Mouse (Mus musculus) hindbrain, embryonic 13.5 days (tissue): ENCODE measurements around the gene Spint5. TPM values are rescaled to one million over a fixed set of nuclear protein-coding genes. Genes with fewer than 3 reads are reported as not detected.

Experiments used
- ATAC-seq: fragments of 200-750 bp; cut with Nextera tagmentation; 2 replicates; pipeline ENCODE4 v1.8.0; 2017; ENCODE audit warnings: moderate TSS enrichment; ENCODE audit not compliant: low FRiP score
- H3K27ac ChIP-seq: fragments of 300-500 bp; sonication (generic); 2 replicates; pipeline ENCODE4 v1.5.1; 2015; ENCODE audit warnings: inconsistent platforms, mild to moderate bottlenecking, moderate library complexity
- H3K27me3 ChIP-seq: fragments of 300-500 bp; sonication (generic); 2 replicates; pipeline ENCODE4 v1.6.1; 2015; ENCODE audit warnings: mild to moderate bottlenecking, inconsistent platforms
- H3K36me3 ChIP-seq: fragments of 300-500 bp; sonication (generic); 2 replicates; pipeline ENCODE4 v1.6.1; 2015; ENCODE audit warnings: mild to moderate bottlenecking, inconsistent platforms
- H3K4me1 ChIP-seq: fragments of 300-500 bp; sonication (generic); replicated peaks from 2 replicates; pipeline ENCODE4 v1.6.1; 2015; ENCODE audit warnings: inconsistent platforms
- H3K4me2 ChIP-seq: fragments of 300-500 bp; sonication (generic); 2 replicates; pipeline ENCODE4 v1.6.1; 2015; ENCODE audit warnings: inconsistent platforms, mild to moderate bottlenecking, moderate library complexity
- H3K4me3 ChIP-seq: fragments of 300-500 bp; sonication (generic); 2 replicates; pipeline ENCODE4 v1.5.1; 2015; ENCODE audit warnings: mild to moderate bottlenecking, inconsistent platforms
- H3K9ac ChIP-seq: fragments of 300-500 bp; sonication (generic); 2 replicates; pipeline ENCODE4 v1.6.1; 2015; ENCODE audit warnings: mild to moderate bottlenecking, inconsistent platforms
- H3K9me3 ChIP-seq: fragments of 300-500 bp; sonication (generic); 2 replicates; pipeline ENCODE4 v1.6.1; 2016; ENCODE audit warnings: inconsistent platforms
- WGBS: fragments of 180-500 bp; shearing (Covaris S2); methylation state at CpG from one replicate; pipeline ENCODE4 v1.1.7; 2015; 5-methylcytosine and 5-hydroxymethylcytosine counted together
- polyA plus RNA-seq: library from polyadenylated mRNA; unstranded; fragments of >200 nt; fragmentation: Nextera tagmentation; extraction: Ambion mirVana; gene quantifications from 2 replicates; pipeline ENCODE4 v1.2.1, GENCODE M21; 2015

Gene Spint5
- polyA plus RNA-seq = not detected in 2 replicates

DNA sequence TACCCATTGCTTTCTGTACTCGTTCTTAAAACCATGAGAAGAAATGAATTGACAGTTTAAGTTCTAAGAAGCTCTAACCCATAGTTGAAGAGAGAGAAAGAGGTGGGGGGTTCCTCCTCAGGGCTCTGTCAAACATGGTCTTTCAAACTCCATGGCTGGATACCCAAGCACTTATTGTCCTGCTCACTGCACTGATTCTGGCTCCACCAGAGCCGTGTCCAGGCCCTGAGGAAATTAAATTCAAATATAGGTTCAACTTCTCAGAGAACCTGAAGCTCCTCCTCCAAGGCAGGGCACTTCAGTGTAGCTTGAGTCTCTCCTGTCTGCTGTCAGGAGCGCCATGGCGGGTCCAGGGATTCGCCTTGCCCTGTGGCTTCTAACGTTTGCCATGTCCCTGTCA is at the start of gene Spint5:
Gene Spint5, plus strand, starts transcription at position 301 of the 400 bp plus-strand sequence.
- ATAC-seq = no peak
- Histone ChIP-seq H3K4me3 (no peak within 1 kb of the TSS), H3K9ac (no peak within 1 kb of the TSS), H3K9me3 (no peaks in the 10 kb centered on the region), H3K27me3 (no peaks in the 10 kb centered on the region), H3K4me1 (no peaks in the 10 kb centered on the region), H3K4me2 (no peak within 1 kb of the TSS), H3K36me3 (no peaks in the 10 kb centered on the region), H3K27ac (no peak within 1 kb of the TSS)
- WGBS = 83% methylated on average over 6 of the region's 6 CpGs

DNA sequence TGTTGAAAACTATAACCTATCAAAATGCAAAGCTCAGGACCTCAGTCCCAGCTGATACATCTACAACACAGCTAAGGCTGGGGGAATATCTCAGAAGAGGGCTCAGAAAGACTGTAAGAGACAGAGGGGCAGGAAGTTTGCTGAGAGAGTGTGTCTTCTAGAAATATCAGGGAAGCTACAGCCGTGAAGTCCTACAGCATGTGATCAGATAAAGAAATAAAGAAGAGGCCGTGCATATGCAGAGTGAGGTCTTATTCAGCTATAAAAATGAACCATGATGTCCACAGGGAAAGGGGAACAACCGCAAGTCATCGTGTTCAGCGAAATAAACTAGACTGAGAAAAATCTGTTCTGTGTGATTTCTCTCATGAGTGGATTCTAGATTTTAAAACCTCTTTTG is 44.8 kb upstream of the Spint5 start:
- Histone ChIP-seq H3K4me3 (no peak overlapping the region), H3K9ac (no peak overlapping the region), H3K4me1 (no peaks in the 10 kb centered on the region), H3K27ac (no peak overlapping the region), H3K9me3 (no peaks in the 10 kb centered on the region), H3K4me2 (no peak overlapping the region), H3K27me3 (no peaks in the 10 kb centered on the region), H3K36me3 (no peaks in the 10 kb centered on the region)
- WGBS = 88% methylated on average over 5 of the region's 5 CpGs
- no peak for ATAC-seq

DNA sequence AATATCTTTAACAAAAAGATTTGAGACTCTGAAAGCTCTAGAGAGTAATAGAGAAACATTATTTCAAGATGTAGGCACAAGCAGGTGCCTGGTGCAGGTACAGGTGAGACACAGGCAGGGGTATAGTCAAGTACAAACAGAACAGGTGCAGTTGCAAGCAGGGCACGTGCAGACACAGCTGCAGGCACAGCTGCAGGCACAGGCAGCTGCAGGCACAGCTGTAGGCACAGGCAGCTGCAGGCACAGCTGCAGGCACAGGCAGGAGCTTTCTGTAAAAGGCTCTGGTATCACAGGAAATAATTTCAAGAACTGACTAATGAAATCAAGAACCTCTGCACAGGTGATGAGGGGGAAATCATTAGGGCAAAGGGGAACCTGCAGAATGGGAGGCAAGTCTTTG is 44.2 kb upstream of the Spint5 start:
- Histone ChIP-seq H3K4me3 (no peak overlapping the region), H3K36me3 (no peaks in the 10 kb centered on the region), H3K27ac (no peak overlapping the region), H3K27me3 (no peaks in the 10 kb centered on the region), H3K4me2 (no peak overlapping the region), H3K9ac (no peak overlapping the region), H3K9me3 (no peaks in the 10 kb centered on the region), H3K4me1 (no peaks in the 10 kb centered on the region)
- 29% methylated on average over 1 of the region's 1 CpGs for WGBS
- no peak for ATAC-seq

DNA sequence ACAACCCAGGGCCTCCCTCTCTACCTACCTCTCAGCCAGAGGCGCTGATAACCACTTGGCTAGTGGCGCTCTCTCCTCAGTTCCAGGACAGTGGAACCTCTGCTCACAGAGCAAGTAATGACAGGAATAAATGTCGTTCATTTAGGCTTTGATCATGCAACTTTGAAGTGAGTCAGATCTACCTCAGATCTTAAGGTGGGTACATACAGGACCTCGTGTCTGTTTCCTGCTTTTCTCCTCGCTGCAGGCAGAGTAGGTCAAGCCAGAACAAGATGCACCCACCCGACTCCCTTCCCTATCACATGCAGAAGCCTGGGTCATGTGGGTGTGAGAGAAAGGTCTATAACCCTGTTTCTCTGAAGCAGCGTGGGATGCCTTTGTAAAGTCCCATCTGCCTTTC is 41.1 kb upstream of the Spint5 start, which contains the start of gene Wfdc11:
Gene Wfdc11, minus strand, starts transcription at position 101 of the 400 bp plus-strand sequence.
- Histone ChIP-seq H3K36me3 (no peaks in the 10 kb centered on the region), H3K4me3 (no peak within 1 kb of the TSS), H3K4me1 (0 out of 2 replicates have a peak, but pooled peaks cover 4% of the 10 kb centered on the region), H3K9ac (no peak within 1 kb of the TSS), H3K27me3 (no peaks in the 10 kb centered on the region), H3K4me2 (no peak within 1 kb of the TSS), H3K9me3 (no peaks in the 10 kb centered on the region), H3K27ac (no peak within 1 kb of the TSS)
- no peak for ATAC-seq
- WGBS = 80% methylated on average over 7 of the region's 7 CpGs

DNA sequence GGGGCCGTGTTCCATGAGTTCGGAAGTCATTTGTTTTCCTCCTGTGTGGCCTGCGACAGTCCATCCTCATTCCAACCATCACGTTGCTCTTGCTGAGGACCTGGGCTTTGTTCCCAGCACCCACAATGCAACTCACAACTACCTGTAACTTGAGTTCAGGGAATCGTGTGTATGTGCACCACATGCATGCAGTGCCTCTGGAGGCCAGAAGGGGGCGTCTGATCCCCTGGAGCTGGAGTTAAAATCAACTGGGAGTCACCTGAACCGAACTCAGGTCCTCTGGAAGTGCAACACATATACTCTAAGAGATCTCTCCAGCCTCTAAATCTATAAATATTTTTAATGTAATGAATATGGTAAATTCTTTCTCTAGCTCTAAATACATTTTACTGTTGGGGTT is 39.0 kb upstream of the Spint5 start:
- Histone ChIP-seq H3K4me3 (no peak overlapping the region), H3K9me3 (no peaks in the 10 kb centered on the region), H3K4me2 (no peak overlapping the region), H3K36me3 (no peaks in the 10 kb centered on the region), H3K9ac (no peak overlapping the region), H3K4me1 (0 out of 2 replicates have a peak, but pooled peaks cover 4% of the 10 kb centered on the region), H3K27ac (no peak overlapping the region), H3K27me3 (no peaks in the 10 kb centered on the region)
- ATAC-seq = no peak
- WGBS = 76% methylated on average over 7 of the region's 7 CpGs

DNA sequence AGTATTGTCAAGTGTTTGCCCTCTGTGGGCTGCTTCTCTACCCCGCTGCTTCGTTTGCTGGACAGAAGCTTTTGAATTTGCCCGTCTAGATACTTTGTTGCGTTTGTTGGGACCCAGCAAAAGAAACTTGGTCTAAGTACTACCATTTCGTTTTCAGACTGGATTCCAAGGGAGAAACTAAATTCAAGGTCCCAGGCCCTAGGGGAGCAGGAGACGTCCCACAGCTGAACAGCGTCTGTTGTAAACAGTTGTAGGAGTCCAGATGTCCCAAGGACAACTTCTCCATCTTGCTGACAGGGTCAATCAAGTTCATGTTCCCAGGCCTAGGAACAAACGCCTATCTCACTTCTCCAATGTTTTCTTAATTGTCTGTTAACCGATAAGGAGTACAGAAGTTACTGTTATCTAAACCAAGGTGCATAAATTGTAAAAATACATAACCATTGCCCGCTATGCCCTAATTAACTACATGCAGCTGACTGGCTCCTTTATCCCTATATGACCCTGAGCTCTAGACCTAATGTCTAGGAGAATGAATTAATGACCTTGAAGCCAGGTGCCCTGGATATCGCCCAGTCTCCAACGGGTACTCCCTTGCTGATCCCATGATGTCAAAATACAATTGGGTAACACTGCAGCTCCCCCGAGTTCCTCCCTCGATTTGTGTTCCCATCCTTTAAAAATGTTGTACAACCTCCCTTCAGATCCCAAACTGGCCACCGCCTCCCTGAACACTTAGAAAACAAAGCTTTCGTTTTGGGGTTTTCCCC is 38.0 kb upstream of the Spint5 start:
- WGBS = 89% methylated on average over 16 of the region's 16 CpGs
- Histone ChIP-seq H3K9ac (no peak overlapping the region), H3K36me3 (no peaks in the 10 kb centered on the region)

DNA sequence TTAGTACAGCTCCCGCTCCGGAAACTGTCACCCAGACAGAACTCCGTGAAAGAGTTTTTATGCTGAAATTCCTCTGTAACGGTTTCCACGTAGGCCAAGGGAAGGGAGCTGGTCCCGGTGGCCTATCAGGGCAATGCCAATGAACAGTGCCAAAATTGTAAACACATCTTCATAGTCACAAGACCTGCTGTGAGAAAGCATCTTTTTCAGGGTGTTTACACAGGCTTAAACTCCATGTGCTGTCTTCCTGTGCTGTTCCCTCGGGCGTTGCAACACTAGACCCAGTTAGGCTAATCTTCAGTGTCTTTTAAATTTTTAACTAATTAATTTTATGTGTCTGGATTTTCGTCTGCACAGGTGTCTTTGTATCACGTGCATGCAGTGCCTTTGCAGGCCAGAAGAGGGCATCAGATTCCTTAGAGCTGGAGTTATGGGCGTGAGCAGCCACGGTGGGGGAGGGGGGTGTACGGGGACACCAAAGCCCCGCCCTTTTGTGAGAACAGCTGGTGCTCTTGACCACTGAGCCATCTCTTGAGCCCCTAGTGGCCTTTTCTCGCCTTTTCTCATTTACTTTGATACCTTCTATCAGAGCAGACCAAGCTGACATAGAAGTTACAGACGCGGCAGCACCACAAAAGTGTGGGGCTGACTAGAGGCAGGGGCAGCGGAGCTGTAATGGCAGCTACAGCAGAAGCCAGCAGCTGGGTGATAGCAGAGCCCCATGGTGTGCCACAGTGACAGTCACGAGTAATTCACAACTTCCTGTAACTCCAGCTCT is 36.1 kb upstream of the Spint5 start:
- peak overlapping the region; percentile 51; the same call in 1 of the 2 replicates for H3K9ac ChIP-seq
- peak; percentile 63 for ATAC-seq
- no peak overlapping the region for H3K27ac ChIP-seq
- no peaks in the 10 kb centered on the region for H3K27me3 ChIP-seq
- peak overlapping the region; percentile 32 for H3K4me3 ChIP-seq
- H3K36me3 ChIP-seq = no peaks in the 10 kb centered on the region
- 0 out of 2 replicates have a peak, but pooled peaks cover 4% of the 10 kb centered on the region for H3K4me1 ChIP-seq
- H3K4me2 ChIP-seq = peak overlapping the region; percentile 54
- H3K9me3 ChIP-seq = no peaks in the 10 kb centered on the region
- WGBS = 23% methylated on average over 19 of the region's 19 CpGs

More for the DNA sequence above, 38.0 kb upstream of the Spint5 start:
- H3K27ac ChIP-seq = no peak overlapping the region
- H3K4me3 ChIP-seq = no peak overlapping the region
- H3K9me3 ChIP-seq = no peaks in the 10 kb centered on the region
- 0 out of 2 replicates have a peak, but pooled peaks cover 4% of the 10 kb centered on the region for H3K4me1 ChIP-seq
- no peak overlapping the region for H3K4me2 ChIP-seq
- ATAC-seq = no peak
- no peaks in the 10 kb centered on the region for H3K27me3 ChIP-seq

DNA sequence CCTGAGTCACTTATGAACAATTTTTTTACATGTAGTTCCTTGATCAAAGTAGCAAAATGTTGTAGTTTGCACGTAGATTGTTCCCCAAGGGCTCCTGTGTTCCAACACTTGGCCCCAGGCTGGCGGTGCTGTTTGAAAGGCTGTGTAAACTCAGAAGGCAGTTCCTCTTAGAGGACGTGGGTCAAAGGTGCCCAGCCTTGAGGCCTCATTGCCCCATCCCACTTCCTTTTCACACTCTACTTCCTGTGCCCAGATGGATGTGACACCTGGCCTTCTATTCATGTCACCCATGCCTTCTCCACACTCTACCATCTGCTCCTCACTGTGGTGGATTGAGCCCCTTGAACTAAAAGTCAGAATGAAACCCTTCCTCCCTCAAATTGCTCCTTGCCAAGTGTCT is 35.2 kb upstream of the Spint5 start:
- H3K27ac ChIP-seq = no peak overlapping the region
- H3K36me3 ChIP-seq = no peaks in the 10 kb centered on the region
- 60% methylated on average over 3 of the region's 3 CpGs for WGBS
- ATAC-seq = no peak
- H3K4me2 ChIP-seq = no peak overlapping the region
- no peaks in the 10 kb centered on the region for H3K27me3 ChIP-seq
- H3K4me1 ChIP-seq = 0 out of 2 replicates have a peak, but pooled peaks cover 4% of the 10 kb centered on the region
- no peak overlapping the region for H3K4me3 ChIP-seq
- H3K9me3 ChIP-seq = no peaks in the 10 kb centered on the region
- H3K9ac ChIP-seq = no peak overlapping the region

DNA sequence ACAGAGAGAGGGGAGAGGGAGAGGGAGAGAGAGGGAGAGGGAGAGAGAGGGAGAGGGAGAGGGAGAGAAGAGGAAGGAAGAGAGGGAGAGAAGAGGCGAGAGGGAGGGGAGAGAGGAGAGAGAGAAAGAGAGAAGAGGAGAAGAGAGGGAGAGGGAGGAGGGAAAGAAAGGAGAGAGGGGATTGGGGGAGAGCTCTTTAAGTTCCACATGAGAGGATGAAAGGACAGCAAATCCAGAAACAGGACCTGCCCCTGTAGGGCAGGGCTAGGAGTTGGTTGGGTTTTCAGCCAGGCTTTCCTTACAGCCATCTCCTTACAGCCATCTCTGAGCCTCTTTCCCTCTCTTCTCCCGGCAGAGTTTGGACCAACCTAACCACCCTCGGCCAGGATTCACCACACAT is 30.3 kb upstream of the Spint5 start, which contains the start of gene Wfdc13:
Gene Wfdc13, plus strand, starts transcription at position 301 of the 400 bp plus-strand sequence.
- WGBS = 71% methylated on average over 3 of the region's 3 CpGs
- no peak within 1 kb of the TSS for H3K9ac ChIP-seq

DNA sequence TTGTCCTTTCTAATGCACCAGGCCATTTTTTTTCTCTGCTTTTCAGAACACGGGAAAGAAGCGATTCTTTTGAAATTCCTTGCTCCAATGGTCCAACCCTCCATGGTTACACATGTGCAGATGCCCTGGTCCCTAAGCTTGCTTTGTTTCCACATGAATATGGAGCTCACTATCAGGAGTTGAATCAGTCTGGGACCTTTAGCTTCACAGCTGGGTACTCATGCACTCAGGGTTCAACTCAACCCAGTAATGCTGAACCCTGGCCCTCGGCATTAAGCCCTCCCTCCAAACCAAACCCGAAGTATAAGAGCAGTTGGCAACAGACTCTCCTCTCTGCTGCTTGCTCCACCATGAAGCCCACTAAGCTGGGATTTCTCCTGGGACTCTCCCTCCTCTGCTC is 16.9 kb upstream of the Spint5 start, which contains the start of gene Spint4:
Gene Spint4, plus strand, starts transcription at position 301 of the 400 bp plus-strand sequence.
- no peak within 1 kb of the TSS for H3K9ac ChIP-seq
- H3K27me3 ChIP-seq = no peaks in the 10 kb centered on the region
- H3K36me3 ChIP-seq = no peaks in the 10 kb centered on the region
- no peak within 1 kb of the TSS for H3K4me2 ChIP-seq
- H3K9me3 ChIP-seq = no peaks in the 10 kb centered on the region
- H3K27ac ChIP-seq = no peak within 1 kb of the TSS
- no peak for ATAC-seq
- no peaks in the 10 kb centered on the region for H3K4me1 ChIP-seq
- no peak within 1 kb of the TSS for H3K4me3 ChIP-seq
- 67% methylated on average over 4 of the region's 4 CpGs for WGBS

More for the DNA sequence above, 30.3 kb upstream of the Spint5 start, which contains the start of gene Wfdc13:
- H3K4me2 ChIP-seq = no peak within 1 kb of the TSS
- no peak for ATAC-seq
- H3K36me3 ChIP-seq = no peaks in the 10 kb centered on the region
- H3K27ac ChIP-seq = no peak within 1 kb of the TSS
- H3K9me3 ChIP-seq = no peaks in the 10 kb centered on the region
- no peak within 1 kb of the TSS for H3K4me3 ChIP-seq
- H3K27me3 ChIP-seq = no peaks in the 10 kb centered on the region
- no peaks in the 10 kb centered on the region for H3K4me1 ChIP-seq

DNA sequence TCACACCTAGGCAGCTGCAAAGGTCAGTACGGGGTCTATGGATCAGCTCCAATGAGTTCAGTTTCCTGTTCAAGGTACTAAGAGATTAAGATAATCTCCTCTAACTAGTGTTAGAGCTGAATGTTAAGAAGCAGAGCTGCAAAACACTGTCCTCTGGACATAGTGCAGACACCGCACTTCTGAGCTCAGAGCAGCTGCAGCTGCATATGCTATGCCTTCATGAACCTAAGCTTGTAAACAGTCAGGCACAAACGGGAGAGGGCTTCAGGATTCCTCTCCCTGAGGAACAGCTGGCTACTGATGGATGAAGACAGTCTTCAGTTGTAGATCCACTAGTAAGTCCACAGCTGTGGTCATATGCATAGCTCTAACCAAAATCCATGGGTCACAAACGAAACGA is 14.1 kb upstream of the Spint5 start:
- Histone ChIP-seq H3K9me3 (no peaks in the 10 kb centered on the region), H3K4me1 (no peaks in the 10 kb centered on the region), H3K27me3 (no peaks in the 10 kb centered on the region), H3K4me2 (no peak overlapping the region), H3K27ac (no peak overlapping the region), H3K4me3 (no peak overlapping the region), H3K9ac (no peak overlapping the region), H3K36me3 (no peaks in the 10 kb centered on the region)
- WGBS = 93% methylated on average over 5 of the region's 5 CpGs
- ATAC-seq = no peak

DNA sequence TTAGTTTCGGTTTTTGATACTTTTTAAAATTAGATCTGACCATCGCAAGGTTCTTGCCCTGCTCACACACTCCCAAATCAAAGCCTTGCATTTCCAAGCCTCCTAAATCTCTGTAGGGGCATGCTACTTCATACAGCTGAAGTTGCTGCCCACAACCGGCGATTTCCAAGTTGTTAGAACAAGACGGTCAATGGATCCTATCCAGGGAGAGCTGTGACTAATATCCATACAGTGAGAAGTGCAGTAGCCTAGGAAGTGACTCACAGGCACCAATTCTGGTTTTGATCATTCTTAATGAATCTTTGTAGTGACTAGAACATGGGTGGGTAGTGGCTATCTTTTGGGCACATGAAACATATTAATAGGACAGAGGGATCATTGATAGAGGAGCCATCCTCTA is 13.3 kb upstream of the Spint5 start:
- H3K36me3 ChIP-seq = no peaks in the 10 kb centered on the region
- H3K9me3 ChIP-seq = no peaks in the 10 kb centered on the region
- 94% methylated on average over 5 of the region's 5 CpGs for WGBS
- H3K9ac ChIP-seq = no peak overlapping the region
- no peak overlapping the region for H3K27ac ChIP-seq
- H3K27me3 ChIP-seq = no peaks in the 10 kb centered on the region
- H3K4me2 ChIP-seq = no peak overlapping the region
- no peaks in the 10 kb centered on the region for H3K4me1 ChIP-seq
- ATAC-seq = no peak
- H3K4me3 ChIP-seq = no peak overlapping the region
